Mouse (Mus musculus) right cerebral cortex, postnatal 14 days (tissue): ENCODE data around the gene Cbx4.
A peak's percentile ranks its signal among the peaks of the same experiment; 100 is the strongest.

ENCODE experiments used
- DNase-seq: peaks from one replicate; pipeline ENCODE4 v3.0.0; 2022

Gene Cbx4

DNA sequence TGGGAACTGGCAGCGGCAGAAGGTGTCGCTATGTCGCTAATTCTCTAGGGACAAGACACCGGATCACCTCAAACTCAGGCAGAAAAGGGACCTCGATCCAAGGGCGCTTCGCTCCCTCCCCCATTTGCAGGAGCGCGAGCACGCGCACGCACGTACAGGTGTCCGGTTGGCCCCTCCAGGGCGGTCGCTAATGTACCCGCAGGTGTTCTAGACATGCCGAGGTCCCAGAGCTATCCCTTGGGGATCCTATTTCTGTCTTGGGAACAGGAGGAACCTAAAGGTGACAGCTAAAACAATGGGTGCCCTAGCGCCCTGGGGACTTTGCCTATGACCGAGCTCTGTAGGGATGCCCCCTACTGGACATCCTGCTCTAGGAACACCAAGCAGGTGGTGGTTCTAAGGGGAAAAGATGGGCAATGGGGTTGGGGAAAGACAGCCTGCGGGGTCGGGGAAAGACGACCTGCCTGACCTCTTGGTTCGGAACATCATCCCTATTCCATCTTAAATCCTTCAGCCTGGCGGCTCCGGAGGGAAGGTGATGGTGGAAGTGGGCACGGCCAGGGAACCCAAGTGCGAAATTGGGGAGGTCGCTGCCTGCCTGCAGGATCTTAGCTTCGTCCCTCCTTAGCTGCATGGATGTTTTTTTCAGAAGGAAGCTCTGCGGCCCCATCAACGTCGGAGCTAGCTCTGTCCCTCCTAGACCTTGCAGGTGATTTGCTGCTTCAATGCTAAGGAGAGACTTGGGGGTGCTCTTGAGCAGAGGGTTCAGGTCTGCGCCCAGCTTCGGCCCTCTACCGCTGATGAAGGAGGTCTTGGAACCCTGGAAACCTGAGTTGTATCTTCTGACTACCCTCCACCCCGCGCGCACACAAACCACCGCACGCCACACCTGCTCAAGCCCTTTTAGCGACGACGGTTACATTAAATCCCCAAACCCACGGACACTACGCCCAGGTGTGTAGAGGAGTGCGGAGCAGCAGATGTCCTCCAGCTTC, 31.4 kb downstream of the Cbx4 start:
- DNase-seq: no peak

DNA sequence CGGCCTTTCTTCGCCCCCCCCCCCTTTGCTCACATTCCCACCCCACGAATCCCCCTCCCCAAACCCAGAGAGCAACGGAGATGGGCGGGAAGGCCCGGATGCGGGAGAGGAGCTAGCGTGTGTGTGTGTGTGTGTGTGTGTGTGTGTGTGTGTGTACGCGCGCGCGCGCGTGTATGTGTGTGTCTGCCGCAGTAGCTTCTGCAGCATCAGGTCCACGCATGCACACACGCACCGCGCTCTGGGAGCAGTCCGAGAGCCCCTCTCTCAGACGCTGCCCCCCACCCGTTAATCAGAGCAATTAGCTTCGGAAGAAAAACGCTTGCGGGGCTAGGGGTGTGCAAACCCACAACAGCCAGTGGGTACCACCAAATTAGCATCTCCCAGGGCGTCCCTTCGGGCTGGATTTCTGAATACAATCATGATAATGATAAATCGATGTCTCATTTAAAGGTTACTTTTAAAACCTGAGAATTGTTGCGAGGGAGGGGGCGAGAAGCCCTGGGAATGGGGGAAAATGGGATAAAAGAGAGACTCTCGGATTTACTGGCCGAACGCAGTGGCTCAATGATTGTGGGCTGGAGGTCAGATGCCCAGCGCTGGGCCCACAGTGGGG, 32.2 kb downstream of the Cbx4 start:
- peak; percentile 80 for DNase-seq

GRCm38 (mm10) chr11:119053257-119053670, 32.8 kb downstream of the Cbx4 start:
- DNase-seq: peak; percentile 88

DNA sequence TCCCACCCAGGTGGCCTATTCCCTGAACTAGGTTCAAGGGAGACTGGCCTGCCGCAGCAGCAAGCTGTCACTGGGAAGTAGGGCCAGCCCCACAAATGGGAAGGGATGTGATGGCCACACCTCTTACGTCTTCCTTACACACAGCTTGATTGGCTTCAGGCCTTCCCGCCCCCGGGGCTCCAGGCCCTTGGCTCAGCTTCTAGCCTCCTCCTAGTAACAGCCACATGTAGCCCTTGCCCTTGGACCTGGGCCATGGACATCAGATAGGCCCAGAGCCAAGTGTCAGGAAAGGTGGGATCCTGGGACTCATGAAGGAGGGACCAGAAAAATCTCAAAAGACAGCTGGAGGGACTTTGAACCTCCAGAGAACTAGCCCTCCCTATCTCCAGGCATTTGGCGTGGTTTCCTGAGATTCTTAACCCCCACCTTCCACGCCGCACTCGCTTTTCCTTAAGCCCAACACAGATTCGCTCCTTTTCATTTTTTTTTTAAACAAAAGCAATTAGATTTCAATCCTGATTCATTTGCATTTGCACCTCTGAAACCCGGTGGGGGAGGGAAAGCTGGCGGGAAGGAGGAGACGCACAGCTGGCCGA, 33.3 kb downstream of the Cbx4 start:
- no peak for DNase-seq

- no peak for DNase-seq
Measured at GRCm38 (mm10) chr11:119051927-119052660, 33.9 kb downstream of the Cbx4 start.

DNA sequence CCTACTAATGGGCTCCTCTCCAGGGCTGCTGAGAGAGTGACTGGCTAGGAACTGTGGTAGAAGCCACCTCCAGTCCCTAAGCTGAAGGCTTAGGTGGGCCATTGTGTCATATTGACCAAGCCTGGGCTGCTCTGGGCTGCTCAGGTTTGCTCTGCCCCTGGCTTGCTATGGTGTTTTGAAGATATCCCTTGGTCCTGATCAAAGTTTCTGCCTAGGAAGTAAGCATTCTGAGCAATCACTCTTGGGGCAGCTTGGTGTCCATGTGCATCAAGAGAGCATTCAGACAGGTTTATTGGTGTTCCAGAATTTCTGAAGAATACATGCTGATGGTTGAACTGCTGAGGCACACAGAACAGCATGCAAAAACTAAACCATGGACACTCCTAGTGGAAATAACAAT, 34.6 kb downstream of the Cbx4 start:
- DNase-seq: no peak

- DNase-seq: no peak
Measured at GRCm38 (mm10) chr11:119050361-119050760, 35.7 kb downstream of the Cbx4 start.

- DNase-seq: no peak
Measured at GRCm38 (mm10) chr11:119048133-119048510, 37.9 kb downstream of the Cbx4 start.

DNA sequence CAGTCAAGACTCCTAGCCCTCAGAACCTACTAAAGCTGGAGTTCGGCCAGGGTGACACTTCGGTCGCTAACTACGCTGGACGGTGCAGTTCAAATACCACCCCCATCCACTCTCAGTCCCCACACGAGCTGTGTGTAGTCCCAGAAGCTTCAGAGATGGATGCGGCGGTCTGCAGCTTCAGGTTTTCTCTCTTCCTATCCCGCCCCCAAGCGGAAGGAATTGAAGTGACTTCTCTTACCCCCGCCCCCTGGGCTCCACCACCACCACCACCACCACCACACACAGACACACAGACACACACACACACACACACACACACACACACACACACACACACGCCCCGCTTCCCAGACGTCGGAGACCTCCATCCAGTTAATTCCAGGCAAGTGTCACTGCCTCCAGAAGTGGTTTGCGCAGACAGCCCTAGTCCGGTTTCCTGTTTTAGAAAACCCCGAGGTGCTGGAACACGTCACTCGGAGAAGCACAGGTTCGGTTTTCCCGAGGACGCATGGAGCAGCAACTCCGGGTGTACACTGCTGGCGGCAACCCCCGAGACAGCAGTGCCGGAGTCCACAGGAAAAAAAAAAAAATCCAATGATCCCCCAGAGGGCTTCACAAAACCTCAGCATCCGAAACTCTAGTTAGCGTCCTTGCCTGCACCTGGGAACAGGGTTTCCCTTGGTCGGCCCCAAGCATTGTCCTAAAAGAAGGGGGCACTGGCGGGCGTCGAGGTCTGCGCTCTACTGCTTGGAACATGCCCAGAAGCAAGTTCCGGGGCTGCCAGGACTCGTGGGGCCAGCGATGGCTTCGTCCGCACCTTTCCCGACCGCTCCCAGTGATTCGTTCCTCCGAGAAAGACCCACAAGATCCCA, 38.5 kb downstream of the Cbx4 start:
- no peak for DNase-seq

GRCm38 (mm10) chr11:119046601-119047245, 39.3 kb downstream of the Cbx4 start:
- peak; percentile 42 for DNase-seq

DNA sequence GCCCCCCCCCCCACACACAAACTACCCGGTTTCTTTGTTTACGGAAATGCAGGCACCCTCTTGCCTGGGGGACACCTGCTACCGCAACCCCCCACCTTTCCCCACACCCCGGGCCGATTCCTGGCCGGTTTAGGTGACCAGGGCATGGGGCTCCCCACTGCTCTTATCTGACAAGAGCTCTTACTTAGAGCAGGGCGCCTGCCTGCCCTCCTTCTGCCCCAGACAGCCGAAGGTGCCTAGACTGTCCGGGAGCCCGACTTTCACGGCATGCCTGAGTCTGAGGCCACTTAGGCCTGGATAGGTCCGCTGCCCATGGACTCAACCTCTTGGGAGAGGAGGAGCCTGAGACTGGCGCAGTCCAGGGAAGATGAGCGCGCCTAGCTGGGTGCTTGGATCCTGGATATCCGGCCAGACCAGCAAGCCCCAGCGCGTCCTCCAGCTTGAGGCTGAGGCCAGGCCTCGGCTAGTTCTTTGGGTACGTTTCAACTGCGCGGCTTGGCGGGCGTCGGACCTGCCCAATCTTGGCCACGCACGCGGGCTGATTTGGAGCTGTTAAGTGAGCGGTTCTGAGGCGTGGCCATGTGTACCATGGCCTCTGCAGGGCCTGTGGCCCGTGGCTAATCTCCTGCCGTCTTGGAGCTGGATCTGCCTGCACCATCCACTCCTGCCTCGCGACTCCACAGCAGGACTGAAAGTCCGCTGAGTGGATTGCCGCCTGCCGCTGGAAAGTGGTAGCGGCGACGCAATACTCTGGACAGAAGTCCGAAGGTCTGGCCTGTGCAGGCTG, 41.3 kb downstream of the Cbx4 start:
- DNase-seq: peak; percentile 38

DNA sequence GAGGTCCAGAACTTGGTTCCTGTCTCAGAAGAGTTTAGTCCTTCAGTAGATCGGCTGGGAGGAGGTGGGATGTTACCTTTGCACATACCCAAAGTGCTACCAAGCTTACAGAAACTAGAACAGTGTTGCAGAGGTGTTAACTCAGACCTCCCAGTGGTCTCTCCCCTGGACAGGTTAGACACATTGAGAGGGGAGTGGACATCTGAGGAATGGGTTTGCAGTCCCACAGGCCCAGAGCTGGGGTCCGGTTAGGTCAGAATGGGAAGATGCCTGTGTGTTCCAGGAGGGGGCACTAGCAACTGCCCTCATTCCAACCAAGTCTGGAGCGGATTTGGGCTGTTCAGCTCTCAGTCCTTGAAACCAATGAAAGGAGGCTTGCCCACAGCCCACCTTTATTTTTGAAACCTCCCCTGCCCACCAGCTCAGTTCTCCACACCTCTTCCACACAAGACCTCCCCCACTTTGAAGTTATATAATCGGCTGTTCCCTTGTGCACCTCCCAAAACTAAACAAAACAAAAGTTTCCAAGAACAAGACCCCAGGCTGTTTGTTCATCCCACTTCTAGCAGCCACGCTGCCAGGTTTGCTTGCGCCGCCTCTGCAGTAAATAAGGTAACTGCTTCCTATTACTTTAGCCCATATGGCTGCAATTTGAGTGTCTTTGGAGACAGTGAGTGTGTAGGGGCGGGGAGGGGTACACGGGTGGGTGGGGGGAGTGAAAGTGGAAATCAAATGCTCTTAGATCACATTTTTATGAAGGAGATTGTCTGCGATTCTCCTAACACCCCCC, 42.1 kb downstream of the Cbx4 start:
- DNase-seq: no peak

DNA sequence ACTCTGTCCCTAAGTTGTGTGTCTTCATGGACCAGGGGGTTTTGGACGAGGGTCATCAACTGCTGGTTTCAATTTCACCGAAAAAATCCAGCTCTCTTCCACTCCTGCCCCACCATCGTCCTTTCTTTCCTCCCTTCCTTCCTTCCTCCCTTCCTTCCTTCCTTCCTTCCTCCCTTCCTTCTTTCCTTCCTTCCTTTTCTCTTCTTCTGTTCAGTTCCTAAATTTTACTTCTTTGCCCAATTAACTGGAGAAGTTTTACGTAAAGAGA, 42.8 kb downstream of the Cbx4 start:
- no peak for DNase-seq

- DNase-seq: no peak
Measured at GRCm38 (mm10) chr11:119042466-119043272, 43.4 kb downstream of the Cbx4 start.

DNA sequence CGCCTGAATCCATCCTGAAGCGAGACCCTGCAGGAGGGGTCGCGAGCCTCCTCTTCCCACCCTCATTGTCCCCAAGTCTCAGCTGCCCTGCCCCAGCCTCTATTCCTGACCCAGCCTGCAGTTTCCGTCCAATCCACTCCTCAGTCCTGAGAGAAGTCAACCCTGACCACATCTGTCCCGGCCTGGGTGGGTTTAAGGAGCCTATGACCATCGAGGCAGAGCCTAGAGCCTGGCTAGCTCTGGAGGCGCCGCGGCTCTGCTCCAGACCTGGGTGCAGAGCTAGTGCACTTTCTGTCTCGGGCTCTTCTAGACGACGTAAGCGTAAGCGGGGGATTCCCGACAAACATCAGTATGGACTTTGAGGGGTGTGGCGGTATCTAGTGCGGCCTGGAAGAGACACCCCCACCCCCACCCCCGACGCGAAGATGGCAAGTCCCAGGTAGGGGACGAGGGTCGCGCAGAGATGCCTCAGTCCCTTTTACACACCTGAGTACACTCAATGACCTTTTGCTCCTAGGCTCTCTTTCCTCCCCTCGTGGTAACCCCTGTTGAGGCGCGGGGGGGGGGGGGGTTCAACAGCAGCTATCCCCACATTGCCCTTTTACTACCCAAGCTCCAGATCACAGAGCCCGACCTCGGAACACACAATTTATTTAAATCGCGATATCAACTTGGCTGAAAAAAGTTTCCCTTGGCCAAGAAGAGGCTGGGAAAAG, 44.1 kb downstream of the Cbx4 start:
- no peak for DNase-seq

GRCm38 (mm10) chr11:119041325-119041716, 44.7 kb downstream of the Cbx4 start:
- DNase-seq: peak; percentile 74

- peak; percentile 99 for DNase-seq
Measured at GRCm38 (mm10) chr11:119040600-119041324, 45.3 kb downstream of the Cbx4 start, which contains the start of gene Cbx8. Gene Cbx8 (minus strand): TSS chr11:119040969.
